Mouse (Mus musculus) midbrain, embryonic 10.5 days (tissue): ENCODE data around the gene Pla2g12b. TPM values are rescaled to one million over a fixed set of nuclear protein-coding genes. Genes with fewer than 3 reads are reported as not detected.
"Not testable (repeated sequence)": the region's sequence is repeated elsewhere in the genome, so short reads cannot be mapped to it uniquely, and the experiment has no call there.

ENCODE experiments used
- DNase-seq: peaks from one replicate; pipeline ENCODE4 v3.0.0-alpha.2; 2017; ENCODE audit warnings: low spot score
- H3K27ac ChIP-seq: fragments of 300-500 bp; sonication (generic); replicated peaks from 2 replicates; pipeline ENCODE4 v1.5.1; 2016; ENCODE audit warnings: mild to moderate bottlenecking
- H3K27me3 ChIP-seq: fragments of 300-500 bp; sonication (generic); 2 replicates; pipeline ENCODE4 v1.6.1; 2016; ENCODE audit warnings: low read depth, mild to moderate bottlenecking; ENCODE audit not compliant: poor library complexity, severe bottlenecking
- H3K36me3 ChIP-seq: fragments of 300-500 bp; sonication (generic); 2 replicates; pipeline ENCODE4 v1.6.1; 2016; ENCODE audit warnings: mild to moderate bottlenecking, moderate library complexity
- H3K4me1 ChIP-seq: fragments of 300-500 bp; sonication (generic); 2 replicates; pipeline ENCODE4 v1.6.1; 2016
- H3K4me3 ChIP-seq: fragments of 300-500 bp; sonication (generic); 2 replicates; pipeline ENCODE4 v1.5.1; 2016; ENCODE audit warnings: mild to moderate bottlenecking, moderate library complexity
- H3K9me3 ChIP-seq: fragments of 300-500 bp; sonication (generic); replicated peaks from 2 replicates; pipeline ENCODE4 v1.6.1; 2016; ENCODE audit warnings: mild to moderate bottlenecking
- WGBS: fragments of 180-500 bp; shearing (Covaris S2); methylation state at CpG from one replicate; pipeline ENCODE4 v1.1.7; 2016; 5-methylcytosine and 5-hydroxymethylcytosine counted together
- polyA plus RNA-seq: library from polyadenylated mRNA; unstranded; fragments of >200 nt; fragmentation: Nextera tagmentation; extraction: Ambion mirVana; gene quantifications from 2 replicates; pipeline ENCODE4 v1.2.1, GENCODE M21; 2016

Pla2g12b gene
- polyA plus RNA-seq, 1 experiment from 2014 or later, result not detected

- Histone ChIP-seq H3K36me3 (peaks cover 29% of the 10 kb centered on the region), H3K9me3 (no peaks in the 10 kb centered on the region), H3K27ac (no peak overlapping the region), H3K4me1 (no peaks in the 10 kb centered on the region; the same call in 1 of the 2 replicates), H3K27me3 (no peaks in the 10 kb centered on the region), H3K4me3 (no peak overlapping the region)
- DNase-seq, result no peak
- 90% methylated on average over 4 of the region's 4 CpGs for WGBS
Measured at GRCm38 (mm10) chr10:59378728-59379127, 24.7 kb upstream of the Pla2g12b start.

GRCm38 (mm10) chr10:59379927-59380326 is 23.5 kb upstream of the Pla2g12b start:
- DNase-seq, result no peak
- Histone ChIP-seq H3K9me3 (no peaks in the 10 kb centered on the region), H3K4me3 (no peak overlapping the region), H3K36me3 (peaks cover 17% of the 10 kb centered on the region), H3K27me3 (no peaks in the 10 kb centered on the region), H3K4me1 (no peaks in the 10 kb centered on the region; the same call in 1 of the 2 replicates), H3K27ac (no peak overlapping the region)
- WGBS, result 58% methylated on average over 3 of the region's 3 CpGs

- WGBS, result 83% methylated on average over 2 of the region's 2 CpGs
- no peak overlapping the region for H3K27ac ChIP-seq
- no peak overlapping the region for H3K4me3 ChIP-seq
- H3K9me3 ChIP-seq, result no peaks in the 10 kb centered on the region
- H3K27me3 ChIP-seq, result no peaks in the 10 kb centered on the region
- DNase-seq, result no peak
- no peaks in the 10 kb centered on the region; the same call in 1 of the 2 replicates for H3K4me1 ChIP-seq
- H3K36me3 ChIP-seq, result peaks cover 16% of the 10 kb centered on the region; the same call in 1 of the 2 replicates
Measured at GRCm38 (mm10) chr10:59380411-59380821, 23.0 kb upstream of the Pla2g12b start.

- 83% methylated on average over 6 of the region's 10 CpGs for WGBS
- H3K9me3 ChIP-seq, H3K27me3 ChIP-seq, DNase-seq, H3K4me1 ChIP-seq, H3K4me3 ChIP-seq, H3K27ac ChIP-seq: not testable (repeated sequence)
- peaks cover 16% of the 10 kb centered on the region; the same call in 1 of the 2 replicates for H3K36me3 ChIP-seq
Measured at GRCm38 (mm10) chr10:59381563-59381962, 21.9 kb upstream of the Pla2g12b start.

- Histone ChIP-seq H3K4me1 (no peaks in the 10 kb centered on the region), H3K36me3 (no peaks in the 10 kb centered on the region), H3K27me3 (no peaks in the 10 kb centered on the region), H3K27ac (no peak overlapping the region), H3K9me3 (peaks cover 11% of the 10 kb centered on the region; the same call in 1 of the 2 replicates), H3K4me3 (no peak overlapping the region)
- 95% methylated on average over 8 of the region's 8 CpGs for WGBS
- no peak for DNase-seq
Measured at GRCm38 (mm10) chr10:59386951-59387350, 16.5 kb upstream of the Pla2g12b start.

DNA sequence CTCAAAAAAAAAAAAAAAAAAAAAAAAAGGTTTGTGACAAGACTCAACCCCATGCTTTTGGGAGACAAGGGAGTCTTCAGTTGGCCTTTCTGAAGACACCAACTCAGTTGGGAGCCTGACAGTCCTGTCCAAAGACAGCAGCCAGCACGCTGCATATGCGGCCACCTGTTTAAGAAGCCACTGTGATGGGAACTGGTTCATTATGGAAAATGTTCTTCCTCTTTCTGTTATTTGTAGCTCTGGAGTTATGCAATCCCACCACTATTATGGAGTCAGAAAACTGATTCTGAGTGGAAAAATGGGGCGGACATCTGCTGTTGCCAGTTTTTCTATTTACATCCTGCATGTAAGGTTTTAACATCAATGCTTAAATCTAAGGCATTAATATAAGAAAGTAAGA is 13.8 kb upstream of the Pla2g12b start:
- Histone ChIP-seq H3K4me1 (no peaks in the 10 kb centered on the region), H3K27me3 (no peaks in the 10 kb centered on the region)
- WGBS, result 93% methylated on average over 3 of the region's 3 CpGs

GRCm38 (mm10) chr10:59391907-59392306 is 11.6 kb upstream of the Pla2g12b start:
- Histone ChIP-seq H3K9me3 (peaks cover 11% of the 10 kb centered on the region; the same call in 1 of the 2 replicates), H3K4me3 (no peak overlapping the region), H3K4me1 (no peaks in the 10 kb centered on the region), H3K27ac (no peak overlapping the region), H3K27me3 (no peaks in the 10 kb centered on the region), H3K36me3 (no peaks in the 10 kb centered on the region)
- 85% methylated on average over 4 of the region's 4 CpGs for WGBS
- no peak for DNase-seq

More for the DNA sequence above, 13.8 kb upstream of the Pla2g12b start:
- no peak overlapping the region for H3K27ac ChIP-seq
- peaks cover 11% of the 10 kb centered on the region; the same call in 1 of the 2 replicates for H3K9me3 ChIP-seq
- H3K36me3 ChIP-seq, result no peaks in the 10 kb centered on the region
- no peak overlapping the region for H3K4me3 ChIP-seq
- no peak for DNase-seq

- not testable (repeated sequence) for H3K4me1 ChIP-seq, H3K9me3 ChIP-seq, DNase-seq, H3K36me3 ChIP-seq, H3K4me3 ChIP-seq, H3K27me3 ChIP-seq, H3K27ac ChIP-seq
- 86% methylated on average over 14 of the region's 25 CpGs for WGBS
Measured at GRCm38 (mm10) chr10:59395461-59395860, 8.0 kb upstream of the Pla2g12b start, which contains the start of gene Gm10273. Gm10273 (plus strand) TSS chr10:59395632.

- Histone ChIP-seq H3K4me3 (no peak overlapping the region), H3K36me3 (no peaks in the 10 kb centered on the region), H3K27ac (no peak overlapping the region), H3K4me1 (no peaks in the 10 kb centered on the region), H3K9me3 (0 out of 2 replicates have a peak, but pooled peaks cover 3% of the 10 kb centered on the region), H3K27me3 (no peaks in the 10 kb centered on the region)
- DNase-seq, result no peak
- WGBS, result 83% methylated on average over 10 of the region's 10 CpGs
Measured at GRCm38 (mm10) chr10:59403793-59404149, 311 bp downstream of the Pla2g12b start.

- Histone ChIP-seq H3K9me3 (no peaks in the 10 kb centered on the region), H3K27ac (no peak overlapping the region), H3K27me3 (no peaks in the 10 kb centered on the region), H3K4me1 (no peaks in the 10 kb centered on the region), H3K4me3 (no peak overlapping the region), H3K36me3 (no peaks in the 10 kb centered on the region)
- no peak for DNase-seq
- WGBS, result 67% methylated on average over 6 of the region's 6 CpGs
Measured at GRCm38 (mm10) chr10:59408499-59408898, 5.0 kb downstream of the Pla2g12b start.

DNA sequence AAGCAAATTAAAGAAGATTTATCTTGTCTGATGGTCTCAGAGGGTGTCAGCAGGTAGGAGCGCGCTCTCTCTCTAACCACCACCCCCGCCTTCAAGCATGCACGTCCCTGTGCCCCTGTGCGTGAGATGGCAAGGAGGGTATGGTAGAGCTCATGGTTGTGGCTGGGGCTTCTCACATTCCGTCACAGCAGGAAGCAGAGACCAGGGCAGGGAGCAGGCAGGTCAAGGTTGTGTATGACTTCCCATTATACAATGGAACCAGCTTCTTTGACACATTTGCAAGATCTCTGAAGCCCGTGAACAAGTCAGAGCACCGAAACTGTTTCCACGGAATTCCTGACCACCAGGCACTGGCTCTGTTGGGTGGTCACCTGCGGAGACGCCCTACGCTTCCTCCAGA is 6.8 kb downstream of the Pla2g12b start:
- WGBS, result 84% methylated on average over 12 of the region's 12 CpGs
- H3K4me1 ChIP-seq, result no peaks in the 10 kb centered on the region
- DNase-seq, result no peak
- no peaks in the 10 kb centered on the region for H3K36me3 ChIP-seq
- no peak overlapping the region for H3K27ac ChIP-seq
- H3K4me3 ChIP-seq, result no peak overlapping the region
- H3K9me3 ChIP-seq, result no peaks in the 10 kb centered on the region
- H3K27me3 ChIP-seq, result no peaks in the 10 kb centered on the region

DNA sequence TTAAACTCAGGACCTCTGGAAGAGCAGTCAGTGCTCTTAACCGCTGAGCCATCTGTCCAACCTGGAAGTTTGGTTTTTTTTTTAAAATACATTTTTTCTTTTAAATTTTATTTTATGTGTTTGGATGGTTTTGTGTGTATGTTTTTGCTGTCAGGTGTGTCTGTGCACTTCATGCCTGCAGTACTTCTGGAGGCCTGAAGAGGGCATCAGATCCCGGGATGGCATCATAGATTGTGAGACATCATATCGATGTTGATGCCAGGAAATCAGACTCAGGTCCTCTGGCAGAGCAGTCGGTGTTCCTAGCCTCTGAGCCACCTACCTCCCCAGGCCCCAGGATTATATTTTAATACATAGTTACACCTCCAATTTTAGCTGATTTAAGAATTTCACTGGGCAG is 10.3 kb downstream of the Pla2g12b start:
- H3K4me3 ChIP-seq, result no peak overlapping the region
- no peaks in the 10 kb centered on the region for H3K9me3 ChIP-seq
- no peaks in the 10 kb centered on the region for H3K27me3 ChIP-seq
- no peak overlapping the region for H3K27ac ChIP-seq
- no peak for DNase-seq
- WGBS, result 90% methylated on average over 4 of the region's 4 CpGs
- H3K4me1 ChIP-seq, result no peaks in the 10 kb centered on the region
- H3K36me3 ChIP-seq, result no peaks in the 10 kb centered on the region

GRCm38 (mm10) chr10:59416623-59417022 is 13.2 kb downstream of the Pla2g12b start:
- 92% methylated on average over 3 of the region's 3 CpGs for WGBS
- no peaks in the 10 kb centered on the region for H3K4me1 ChIP-seq
- no peak overlapping the region for H3K27ac ChIP-seq
- no peaks in the 10 kb centered on the region for H3K36me3 ChIP-seq
- DNase-seq, result no peak
- H3K27me3 ChIP-seq, result no peaks in the 10 kb centered on the region
- no peak overlapping the region for H3K4me3 ChIP-seq
- H3K9me3 ChIP-seq, result no peaks in the 10 kb centered on the region

DNA sequence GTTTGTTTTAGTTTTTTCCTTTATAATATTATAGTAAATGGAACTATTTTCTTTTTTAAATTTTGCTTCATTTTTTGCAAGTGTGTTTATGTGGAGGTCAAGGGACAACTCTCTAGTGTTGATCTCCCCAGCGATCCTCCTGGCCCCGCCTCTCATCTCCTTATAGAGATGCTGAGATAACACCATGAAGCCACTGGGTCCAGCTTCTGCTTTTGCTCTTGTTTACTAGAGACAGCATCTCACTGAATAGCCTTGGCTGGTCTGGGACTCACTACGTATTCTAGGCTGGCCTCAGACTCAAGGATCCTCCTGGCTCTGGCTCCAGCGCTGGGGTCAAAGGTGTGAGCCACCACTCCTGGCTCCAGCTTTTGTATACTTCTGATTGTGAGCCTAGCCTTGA is 16.1 kb downstream of the Pla2g12b start:
- H3K4me1 ChIP-seq, result no peaks in the 10 kb centered on the region
- H3K4me3 ChIP-seq, result no peak overlapping the region
- whole genome bisulfite sequencing, result 88% methylated on average over 4 of the region's 4 CpGs
- no peak overlapping the region for H3K27ac ChIP-seq
- no peaks in the 10 kb centered on the region for H3K36me3 ChIP-seq
- H3K9me3 ChIP-seq, result no peaks in the 10 kb centered on the region
- no peak for DNase-seq
- H3K27me3 ChIP-seq, result no peaks in the 10 kb centered on the region
